Mouse (Mus musculus) myocyte (in vitro differentiated cells): ENCODE data around the gene Wnk1. TPM values are rescaled to one million over a fixed set of nuclear protein-coding genes. Genes with fewer than 3 reads are reported as not detected.

ENCODE experiments used
- H3K27me3 ChIP-seq: one replicate; pipeline ENCODE4 v1.6.1; 2011; ENCODE audit not compliant: control insufficient read depth, insufficient read depth, insufficient read length
- H3K36me3 ChIP-seq: one replicate; pipeline ENCODE4 v1.6.1; 2011; ENCODE audit not compliant: control insufficient read depth, insufficient read depth
- H3K4me2 ChIP-seq: one replicate; pipeline ENCODE4 v1.6.1; 2011; ENCODE audit warnings: low read depth, control low read depth
- H3K4me3 ChIP-seq: one replicate; pipeline ENCODE4 v1.5.1; 2011; ENCODE audit warnings: mild to moderate bottlenecking, control low read depth, moderate library complexity
- H3K79me2 ChIP-seq: one replicate; pipeline ENCODE4 v1.6.1; 2011; ENCODE audit not compliant: control insufficient read depth, insufficient read depth
- H3ac ChIP-seq: one replicate; pipeline ENCODE4 v1.6.1; 2011; ENCODE audit not compliant: control insufficient read depth, insufficient read length
- CEBPB ChIP-seq: IDR thresholded peaks from 2 replicates; pipeline ENCODE4 v1.6.1; 2011; ENCODE audit warnings: mild to moderate bottlenecking, moderate library complexity; ENCODE audit not compliant: poor library complexity, insufficient read depth, severe bottlenecking
- E2F4 ChIP-seq: IDR thresholded peaks from one replicate; pipeline ENCODE4 v1.6.1; 2011; ENCODE audit warnings: mild to moderate bottlenecking, control low read depth, moderate library complexity; ENCODE audit not compliant: insufficient read depth
- MAX ChIP-seq: IDR thresholded peaks from one replicate; pipeline ENCODE4 v1.6.1; 2011; ENCODE audit warnings: low read depth, mild to moderate bottlenecking, control low read depth
- MYOD1 ChIP-seq, 3 experiments: IDR thresholded peaks; one replicate each; pipeline ENCODE4 v1.6.1; 2011; ENCODE audit warnings: control low read depth in 2 of 3, low read depth in 2 of 3, mild to moderate bottlenecking in 2 of 3, moderate library complexity in 1 of 3; ENCODE audit not compliant: insufficient read length in 2 of 3, control insufficient read depth in 1 of 3
- MYOG ChIP-seq, 3 experiments: IDR thresholded peaks; one replicate each; pipeline ENCODE4 v1.6.1; 2011; ENCODE audit warnings: control low read depth in 2 of 3, low read depth in 2 of 3, mild to moderate bottlenecking in 2 of 3; ENCODE audit not compliant: insufficient read length in 2 of 3, control insufficient read depth in 1 of 3, insufficient read depth in 1 of 3
- POLR2A ChIP-seq: IDR thresholded peaks from one replicate; pipeline ENCODE4 v1.6.1; 2011; ENCODE audit warnings: low read depth, mild to moderate bottlenecking, control low read depth, moderate library complexity; ENCODE audit not compliant: insufficient read length
- POLR2AphosphoS2 ChIP-seq: IDR thresholded peaks from one replicate; pipeline ENCODE4 v1.6.1; 2011; ENCODE audit warnings: low read depth, control low read depth; ENCODE audit not compliant: insufficient read length
- REST ChIP-seq: IDR thresholded peaks from one replicate; pipeline ENCODE4 v1.6.1; 2011; ENCODE audit warnings: mild to moderate bottlenecking, control low read depth, moderate library complexity; ENCODE audit not compliant: insufficient read depth, insufficient read length
- SRF ChIP-seq: IDR thresholded peaks from one replicate; pipeline ENCODE4 v1.6.1; 2011; ENCODE audit warnings: low read depth; ENCODE audit not compliant: control insufficient read depth, insufficient read length
- TCF12 ChIP-seq: IDR thresholded peaks from one replicate; pipeline ENCODE4 v1.6.1; 2011; ENCODE audit warnings: mild to moderate bottlenecking, control low read depth; ENCODE audit not compliant: poor library complexity, insufficient read depth, severe bottlenecking
- TCF3 ChIP-seq: IDR thresholded peaks from one replicate; pipeline ENCODE4 v1.6.1; 2011; ENCODE audit warnings: low read depth, control low read depth; ENCODE audit not compliant: insufficient read length
- USF1 ChIP-seq: IDR thresholded peaks from one replicate; pipeline ENCODE4 v1.6.1; 2011; ENCODE audit warnings: low read depth, mild to moderate bottlenecking, control low read depth, moderate library complexity
- polyA plus RNA-seq: library from polyadenylated mRNA; unstranded; fragments of >200 nt; fragmentation: generic; extraction: Trizol; gene quantifications from one replicate; pipeline ENCODE4 v1.2.1, GENCODE M21; 2012; ENCODE audit warnings: missing spikeins

Wnk1 gene
- polyA plus RNA-seq, 1 experiment = 90.3 TPM

DNA sequence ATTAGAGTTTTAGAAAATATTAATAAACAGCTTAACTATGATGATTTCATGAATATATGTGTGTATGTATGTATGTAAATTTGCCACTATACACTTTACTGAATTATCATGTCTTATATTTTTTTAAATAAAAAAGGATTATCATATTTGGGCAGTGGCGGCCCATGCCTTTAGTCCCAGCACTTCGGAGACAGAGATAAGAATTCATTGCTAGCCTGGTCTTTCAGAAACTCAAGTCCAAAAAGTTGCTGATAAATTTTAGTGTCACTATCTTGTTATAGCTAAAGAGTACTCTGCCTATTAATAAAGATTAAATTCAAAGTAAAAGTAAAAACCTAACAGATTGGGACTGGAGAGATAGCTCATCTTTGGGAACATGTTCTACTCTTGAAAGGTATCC, 18.8 kb downstream of the Wnk1 start:
- H3K36me3 ChIP-seq = peaks cover 6% of the 10 kb centered on the region
- no peak overlapping the region for H3K4me3 ChIP-seq
- no peak overlapping the region for H3K4me2 ChIP-seq
- H3K27me3 ChIP-seq = no peaks in the 10 kb centered on the region
- TF ChIP-seq REST (no peak), MYOD1 (IDR thresholded peaks at IDR 0.05; ENCODE audit: control insufficient read depth in 1 of 3, insufficient read length in 2 of 3, low read depth in 2 of 3) (no peak), CEBPB (no peak), USF1 (no peak), TCF3 (no peak), POLR2A (no peak), SRF (no peak), POLR2AphosphoS2 (no peak), TCF12 (no peak), MYOG (IDR thresholded peaks at IDR 0.05; ENCODE audit: control insufficient read depth in 1 of 3, insufficient read depth in 1 of 3, insufficient read length in 2 of 3, low read depth in 2 of 3) (no peak), MAX (no peak), E2F4 (no peak)
- no peak overlapping the region for H3ac ChIP-seq
- H3K79me2 ChIP-seq = peaks cover 100% of the 10 kb centered on the region

DNA sequence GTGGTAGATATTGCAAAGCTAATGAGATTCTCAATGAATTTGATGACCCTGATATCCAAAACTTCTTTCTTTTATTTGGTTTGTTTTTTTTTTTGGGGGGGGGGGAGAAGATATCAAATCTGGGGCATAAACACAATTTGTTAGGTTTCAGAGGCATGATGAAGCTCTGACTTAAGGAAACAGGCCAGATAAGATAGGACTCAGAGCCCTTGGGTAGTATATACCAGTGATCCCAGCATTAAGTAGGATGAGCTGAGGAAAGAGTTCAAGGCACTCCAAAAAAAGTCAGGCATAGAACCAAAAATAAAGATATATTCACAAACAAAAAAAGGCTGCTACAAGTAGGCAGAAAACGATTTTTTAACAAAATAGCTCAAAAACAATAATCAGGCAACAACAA, 25.3 kb downstream of the Wnk1 start:
- peaks cover 100% of the 10 kb centered on the region for H3K79me2 ChIP-seq
- H3K4me2 ChIP-seq = no peak overlapping the region
- no peak overlapping the region for H3ac ChIP-seq
- no peak overlapping the region for H3K4me3 ChIP-seq
- TF ChIP-seq POLR2A = no peak
- no peaks in the 10 kb centered on the region for H3K36me3 ChIP-seq
- H3K27me3 ChIP-seq = no peaks in the 10 kb centered on the region

DNA sequence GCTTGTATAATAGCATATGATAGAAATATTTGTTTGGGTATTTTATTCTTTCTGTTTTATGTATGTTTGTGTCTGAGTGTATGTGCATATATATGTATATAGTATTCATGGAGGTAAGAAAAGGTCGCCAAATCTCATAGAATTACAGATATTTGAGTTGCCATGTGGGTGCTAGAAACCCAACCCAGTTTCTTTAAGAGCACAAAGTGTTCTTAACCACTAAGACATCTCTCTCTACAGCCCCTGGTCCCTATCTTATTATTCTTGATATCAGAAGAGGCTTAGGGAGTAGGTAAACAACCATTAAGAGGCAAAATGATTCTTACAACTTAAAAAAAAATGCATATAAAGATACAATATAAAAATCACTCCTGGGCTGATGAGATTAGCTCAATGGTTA, 27.0 kb downstream of the Wnk1 start:
- H3K79me2 ChIP-seq = peaks cover 100% of the 10 kb centered on the region
- no peak overlapping the region for H3ac ChIP-seq
- no peaks in the 10 kb centered on the region for H3K27me3 ChIP-seq
- no peaks in the 10 kb centered on the region for H3K36me3 ChIP-seq
- no peak overlapping the region for H3K4me3 ChIP-seq
- no peak overlapping the region for H3K4me2 ChIP-seq
- TF ChIP-seq MYOD1 (IDR thresholded peaks at IDR 0.05; ENCODE audit: control insufficient read depth in 1 of 3, insufficient read length in 2 of 3, low read depth in 2 of 3) (no peak), POLR2A (no peak), CEBPB (no peak), USF1 (no peak)

DNA sequence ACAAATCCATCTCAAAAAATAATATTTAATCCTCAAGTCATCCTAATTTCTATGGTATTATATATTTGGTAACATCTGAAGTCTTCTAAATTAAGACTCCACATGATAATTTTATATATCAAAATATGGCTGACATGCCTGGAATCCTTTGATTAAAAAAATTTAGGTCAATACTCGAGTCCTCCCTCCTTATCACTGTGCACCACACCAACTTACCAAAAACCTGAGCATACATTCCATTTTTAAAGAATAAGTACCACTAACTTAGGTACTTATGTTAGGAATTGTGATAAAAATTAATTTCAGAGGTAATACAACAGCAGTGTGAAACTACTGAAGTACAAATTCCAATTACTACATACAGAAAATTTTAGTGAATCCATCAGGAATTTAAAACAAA, 27.5 kb downstream of the Wnk1 start:
- Histone ChIP-seq H3K4me3 (no peak overlapping the region), H3K4me2 (no peak overlapping the region)

DNA sequence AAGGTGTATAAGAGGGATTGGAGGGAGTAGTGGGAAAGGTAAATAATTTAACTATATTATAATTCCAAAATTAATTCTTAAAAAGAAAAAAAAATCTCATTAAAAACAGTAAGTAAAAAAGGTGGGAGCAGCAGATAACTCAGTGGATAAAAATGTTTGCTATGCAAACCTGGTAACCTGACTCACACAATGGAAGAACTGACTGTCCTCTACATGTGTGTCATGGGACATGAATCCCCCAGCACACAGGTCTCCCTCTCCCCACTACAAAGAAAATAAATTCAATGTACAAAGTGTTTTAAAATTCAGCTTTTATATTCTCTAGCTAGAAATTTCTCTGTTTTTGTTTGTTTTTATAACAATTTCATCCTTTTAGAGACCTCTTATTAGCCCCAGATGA, 27.9 kb downstream of the Wnk1 start:
- Histone ChIP-seq H3K4me3 (no peak overlapping the region), H3K36me3 (no peaks in the 10 kb centered on the region), H3K79me2 (peaks cover 100% of the 10 kb centered on the region), H3ac (no peak overlapping the region), H3K4me2 (no peak overlapping the region), H3K27me3 (no peaks in the 10 kb centered on the region)
- no peak for TF ChIP-seq USF1
- no peak for TF ChIP-seq POLR2A
- TF ChIP-seq E2F4 = no peak
- TF ChIP-seq MYOG (IDR thresholded peaks at IDR 0.05; ENCODE audit: control insufficient read depth in 1 of 3, insufficient read depth in 1 of 3, insufficient read length in 2 of 3, low read depth in 2 of 3) = no peak
- TF ChIP-seq REST = no peak
- TF ChIP-seq CEBPB = no peak
- no peak for TF ChIP-seq POLR2AphosphoS2
- no peak for TF ChIP-seq MYOD1 (IDR thresholded peaks at IDR 0.05; ENCODE audit: control insufficient read depth in 1 of 3, insufficient read length in 2 of 3, low read depth in 2 of 3)
- no peak for TF ChIP-seq MAX
- TF ChIP-seq TCF12 = no peak
- TF ChIP-seq SRF = no peak
- TF ChIP-seq TCF3 = no peak

More for the DNA sequence above, 27.5 kb downstream of the Wnk1 start:
- no peak overlapping the region for H3ac ChIP-seq
- H3K36me3 ChIP-seq = no peaks in the 10 kb centered on the region
- peaks cover 100% of the 10 kb centered on the region for H3K79me2 ChIP-seq
- TF ChIP-seq E2F4 (no peak), CEBPB (no peak), MYOG (IDR thresholded peaks at IDR 0.05; ENCODE audit: control insufficient read depth in 1 of 3, insufficient read depth in 1 of 3, insufficient read length in 2 of 3, low read depth in 2 of 3) (no peak), POLR2A (no peak), MAX (no peak)
- H3K27me3 ChIP-seq = no peaks in the 10 kb centered on the region

DNA sequence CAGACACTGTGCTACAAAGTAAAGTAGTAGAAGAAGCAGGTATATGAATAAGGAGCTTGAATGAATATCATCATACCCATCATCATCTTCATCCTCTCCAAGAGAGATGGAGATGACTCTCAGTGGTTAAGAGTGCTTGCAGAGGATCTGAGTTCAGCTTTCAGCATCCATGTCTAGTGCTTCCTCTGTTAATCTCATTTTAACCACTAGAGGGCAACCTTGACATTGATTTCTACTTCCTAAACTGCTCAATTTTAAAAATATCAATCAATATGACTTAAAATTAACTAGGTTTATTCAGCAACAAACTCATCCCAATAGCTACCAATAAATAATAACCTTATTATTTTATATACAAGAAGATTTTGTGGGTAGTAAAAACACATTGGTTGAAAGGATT, 36.8 kb downstream of the Wnk1 start:
- TF ChIP-seq SRF (no peak), CEBPB (no peak), TCF12 (no peak), E2F4 (no peak), USF1 (no peak), MYOD1 (IDR thresholded peaks at IDR 0.05; ENCODE audit: control insufficient read depth in 1 of 3, insufficient read length in 2 of 3, low read depth in 2 of 3) (no peak), TCF3 (no peak), POLR2AphosphoS2 (no peak), POLR2A (no peak), MAX (no peak), REST (no peak)
- Histone ChIP-seq H3K4me2 (no peak overlapping the region), H3K27me3 (no peaks in the 10 kb centered on the region), H3K36me3 (peaks cover 16% of the 10 kb centered on the region), H3ac (no peak overlapping the region), H3K4me3 (no peak overlapping the region), H3K79me2 (peaks cover 88% of the 10 kb centered on the region)
